Mouse (Mus musculus): ENCODE results near the gene Rdh12.

Gene Rdh12

GRCm38 (mm10) chr12:79253294-79254053 lies 44.8 kb downstream of the Rdh12 start:
- no peak for DNase-seq (ENCODE audit: low spot score)

- no peak for DNase-seq (ENCODE audit: low spot score)
Observed at GRCm38 (mm10) chr12:79254975-79255374, 46.3 kb downstream of the Rdh12 start.

GRCm38 (mm10) chr12:79260154-79260553 lies 51.4 kb downstream of the Rdh12 start:
- DNase-seq (ENCODE audit: low spot score) = no peak

DNA sequence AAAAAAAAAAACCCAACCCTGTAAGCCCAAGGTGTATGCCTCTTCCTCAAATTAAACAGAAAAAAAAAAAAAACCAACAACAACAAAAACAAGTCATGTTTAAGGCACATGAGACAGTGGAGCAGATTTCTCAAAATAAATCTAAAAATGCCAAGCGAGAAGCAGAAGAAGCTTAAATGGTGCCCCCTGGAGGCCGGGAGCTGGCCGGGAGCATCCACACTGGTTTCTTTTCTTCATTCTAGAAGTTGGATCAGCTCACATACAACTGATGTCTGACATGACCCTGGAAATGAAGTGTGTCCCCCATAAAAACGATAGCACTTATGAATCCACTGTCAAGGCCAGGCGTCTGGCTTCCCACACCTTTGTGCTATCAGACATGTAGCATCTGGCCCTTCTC lies 52.3 kb downstream of the Rdh12 start:
- DNase-seq (ENCODE audit: low spot score) = peak; percentile 51

All from embryo, embryonic 10.5 days (tissue).